Mouse (Mus musculus) lung, postnatal 0 days (tissue): ENCODE measurements around the gene Rph3a.

Source experiments
- CTCF ChIP-seq: IDR thresholded peaks from 2 replicates; pipeline ENCODE4 v1.5.1; 2016; ENCODE audit warnings: antibody characterized with exemption, mild to moderate bottlenecking
- EP300 ChIP-seq: IDR thresholded peaks from 2 replicates; pipeline ENCODE4 v1.6.1; 2016; ENCODE audit warnings: antibody characterized with exemption, mild to moderate bottlenecking, control low read depth

DNA sequence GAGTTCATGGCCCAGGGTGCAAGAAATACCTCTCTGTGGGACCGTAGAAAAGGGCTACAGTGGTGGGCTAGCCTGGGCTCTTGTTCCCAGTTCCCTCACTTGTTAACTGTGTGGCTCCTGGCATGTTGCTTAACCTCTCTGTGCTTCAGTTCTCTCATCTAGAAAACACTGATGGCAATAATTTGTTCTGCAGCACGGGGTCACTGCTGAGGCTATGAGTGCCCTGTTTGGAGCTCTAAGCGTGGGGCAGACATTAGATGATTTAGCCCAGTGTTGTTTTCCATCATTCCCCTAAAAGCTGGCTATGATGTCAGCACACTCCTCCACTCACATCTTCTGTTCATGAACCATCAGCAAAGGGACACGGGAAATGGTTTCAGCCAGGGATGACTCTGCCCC, 41.8 kb downstream of the Rph3a start:
- TF ChIP-seq CTCF (no peak), EP300 (no peak)
